Mouse (Mus musculus): Measurements from ENCODE around the gene C330021F23Rik. TPM values are rescaled to one million over a fixed set of nuclear protein-coding genes. Genes with fewer than 3 reads are reported as not detected.

The C330021F23Rik gene
- polyA plus RNA-seq, 1 experiment from 2014 or later, result 0.52 TPM

DNA sequence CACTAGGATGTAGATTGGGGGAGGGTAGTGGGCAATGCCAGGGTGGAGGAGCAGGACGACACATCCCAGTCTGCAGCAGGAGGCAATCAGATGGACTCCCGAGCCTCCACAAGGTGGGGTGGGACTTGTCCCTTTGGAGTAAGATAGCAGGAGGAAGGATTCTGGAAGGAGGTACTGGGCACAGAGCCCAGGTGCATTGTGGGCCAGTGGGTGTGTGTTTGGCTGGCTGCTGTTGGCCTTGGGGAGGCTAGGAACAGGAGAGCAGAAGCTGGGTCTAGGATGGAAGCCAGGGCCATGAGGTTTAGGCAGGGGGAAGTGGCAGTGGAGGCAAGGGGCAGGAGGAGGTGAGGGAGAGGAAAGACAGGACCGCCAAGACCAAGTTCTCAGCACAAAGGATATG, 25.7 kb downstream of the C330021F23Rik start:
- peaks cover 3% of the 10 kb centered on the region; the same call in 1 of the 2 replicates for H3K4me1 ChIP-seq
- no peak overlapping the region for H3K4me2 ChIP-seq
- H3K27ac ChIP-seq (replicated peaks), result no peak overlapping the region
- ATAC-seq (ENCODE audit: low FRiP score), result no peak
- no peaks in the 10 kb centered on the region for H3K27me3 ChIP-seq (replicated peaks)
- no peak overlapping the region for H3K9ac ChIP-seq (replicated peaks)
- H3K4me3 ChIP-seq (replicated peaks), result no peak overlapping the region
- no peaks in the 10 kb centered on the region for H3K9me3 ChIP-seq (replicated peaks)
- WGBS, result 75% methylated on average over 3 of the region's 3 CpGs
- peaks cover 8% of the 10 kb centered on the region for H3K36me3 ChIP-seq

DNA sequence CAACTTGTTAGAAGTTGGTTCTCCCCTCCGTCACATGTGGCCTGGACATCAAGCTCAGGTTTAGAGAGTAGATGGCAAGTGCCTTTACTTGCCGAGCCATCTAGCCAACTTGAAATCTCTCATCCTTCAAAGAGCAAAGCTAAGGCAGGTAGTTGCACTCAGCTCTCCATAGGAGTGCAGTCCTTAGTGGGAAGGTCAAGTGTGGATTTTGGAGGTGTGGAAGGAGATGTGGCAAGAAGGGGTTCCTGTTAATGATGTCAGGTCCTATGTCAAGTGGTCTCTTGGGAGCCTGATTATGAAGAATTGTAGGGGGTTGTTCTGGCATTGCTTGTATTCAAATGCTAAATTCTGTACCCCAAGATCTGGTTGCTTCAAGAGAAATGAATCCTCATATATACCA, 26.7 kb downstream of the C330021F23Rik start:
- 91% methylated on average over 2 of the region's 2 CpGs for WGBS
- no peak overlapping the region for H3K4me3 ChIP-seq (replicated peaks)
- H3K9me3 ChIP-seq (replicated peaks), result no peaks in the 10 kb centered on the region
- ATAC-seq (ENCODE audit: low FRiP score), result no peak
- no peak overlapping the region for H3K9ac ChIP-seq (replicated peaks)
- peaks cover 18% of the 10 kb centered on the region for H3K36me3 ChIP-seq
- H3K4me2 ChIP-seq, result no peak overlapping the region
- no peak overlapping the region for H3K27ac ChIP-seq (replicated peaks)
- H3K4me1 ChIP-seq, result peaks cover 3% of the 10 kb centered on the region; the same call in 1 of the 2 replicates
- no peaks in the 10 kb centered on the region for H3K27me3 ChIP-seq (replicated peaks)

DNA sequence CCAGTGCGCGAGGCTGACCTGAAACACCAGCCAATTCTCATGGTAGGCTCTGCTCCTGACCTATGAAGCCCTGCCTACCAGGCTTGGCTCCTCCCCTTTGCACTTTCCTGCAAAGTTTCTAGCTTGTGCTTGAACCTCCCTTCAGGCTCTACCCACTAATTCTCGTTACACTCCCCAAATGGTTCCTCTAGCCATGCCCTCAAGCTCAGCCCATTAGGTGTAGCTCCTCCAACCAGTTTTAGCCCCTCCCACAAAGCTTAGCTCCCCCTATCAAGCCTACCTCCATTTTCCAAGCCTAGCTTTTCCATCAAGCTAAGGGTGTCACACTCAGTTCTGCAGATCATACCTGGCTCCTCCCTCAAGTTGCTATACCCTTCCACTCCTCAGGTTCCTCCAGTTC, 30.3 kb downstream of the C330021F23Rik start:
- Histone ChIP-seq H3K4me2 (no peak overlapping the region), H3K9ac (replicated peaks) (no peak overlapping the region), H3K9me3 (replicated peaks) (no peaks in the 10 kb centered on the region), H3K27ac (replicated peaks) (no peak overlapping the region), H3K36me3 (peaks cover 51% of the 10 kb centered on the region), H3K27me3 (replicated peaks) (no peaks in the 10 kb centered on the region), H3K4me1 (peaks cover 3% of the 10 kb centered on the region; the same call in 1 of the 2 replicates), H3K4me3 (replicated peaks) (no peak overlapping the region)
- no peak for ATAC-seq (ENCODE audit: low FRiP score)
- 86% methylated on average over 3 of the region's 3 CpGs for WGBS

DNA sequence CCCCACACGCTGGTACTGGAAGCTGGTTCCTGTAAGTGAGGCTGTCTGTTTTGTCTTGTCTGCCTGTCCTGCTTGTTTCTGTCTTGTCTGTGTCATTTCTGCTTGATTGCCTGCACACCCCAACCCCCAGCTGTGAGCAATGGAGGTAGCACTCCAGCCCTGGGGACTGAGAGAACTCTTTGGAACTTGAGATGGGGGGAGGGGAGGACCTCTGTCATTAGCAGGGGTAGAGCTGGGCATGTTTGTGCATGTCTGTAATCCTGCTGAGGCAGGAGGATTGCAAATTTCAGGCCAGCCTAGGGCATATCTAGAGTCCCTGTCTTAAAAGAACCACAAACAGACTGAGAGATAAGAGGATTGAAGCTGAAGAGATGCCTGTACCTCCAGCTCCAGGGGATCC, 31.4 kb downstream of the C330021F23Rik start:
- no peaks in the 10 kb centered on the region for H3K9me3 ChIP-seq (replicated peaks)
- ATAC-seq (ENCODE audit: low FRiP score), result no peak
- WGBS, result 50% methylated on average over 1 of the region's 1 CpGs
- no peak overlapping the region for H3K4me3 ChIP-seq (replicated peaks)
- no peak overlapping the region for H3K4me2 ChIP-seq
- peaks cover 63% of the 10 kb centered on the region for H3K36me3 ChIP-seq
- no peak overlapping the region for H3K9ac ChIP-seq (replicated peaks)
- H3K27ac ChIP-seq (replicated peaks), result no peak overlapping the region
- no peaks in the 10 kb centered on the region for H3K4me1 ChIP-seq
- H3K27me3 ChIP-seq (replicated peaks), result no peaks in the 10 kb centered on the region

DNA sequence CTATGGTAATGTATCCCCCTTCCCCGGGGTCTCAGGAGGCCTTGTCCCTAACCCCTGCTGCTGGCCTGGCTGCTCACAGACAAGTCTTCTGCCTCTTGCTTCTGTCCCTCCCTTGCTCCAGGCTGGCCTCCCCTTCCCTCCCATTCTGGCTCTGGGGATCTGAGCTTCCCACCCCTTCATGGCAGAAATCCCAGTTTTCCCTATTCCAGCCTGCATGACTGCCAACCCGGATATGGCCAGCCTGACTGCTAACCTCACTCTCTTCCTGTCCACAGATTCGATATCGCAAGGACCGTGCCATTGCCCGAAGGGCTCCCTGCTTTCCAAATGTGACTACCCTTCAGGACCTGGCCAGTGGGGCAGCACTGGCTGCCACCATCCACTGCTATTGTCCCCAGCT, 32.6 kb downstream of the C330021F23Rik start:
- Histone ChIP-seq H3K36me3 (peaks cover 73% of the 10 kb centered on the region), H3K27ac (replicated peaks) (no peak overlapping the region), H3K27me3 (replicated peaks) (no peaks in the 10 kb centered on the region), H3K4me2 (no peak overlapping the region), H3K9me3 (replicated peaks) (no peaks in the 10 kb centered on the region), H3K4me1 (no peaks in the 10 kb centered on the region), H3K4me3 (replicated peaks) (no peak overlapping the region), H3K9ac (replicated peaks) (no peak overlapping the region)
- WGBS, result 97% methylated on average over 6 of the region's 6 CpGs
- no peak for ATAC-seq (ENCODE audit: low FRiP score)

DNA sequence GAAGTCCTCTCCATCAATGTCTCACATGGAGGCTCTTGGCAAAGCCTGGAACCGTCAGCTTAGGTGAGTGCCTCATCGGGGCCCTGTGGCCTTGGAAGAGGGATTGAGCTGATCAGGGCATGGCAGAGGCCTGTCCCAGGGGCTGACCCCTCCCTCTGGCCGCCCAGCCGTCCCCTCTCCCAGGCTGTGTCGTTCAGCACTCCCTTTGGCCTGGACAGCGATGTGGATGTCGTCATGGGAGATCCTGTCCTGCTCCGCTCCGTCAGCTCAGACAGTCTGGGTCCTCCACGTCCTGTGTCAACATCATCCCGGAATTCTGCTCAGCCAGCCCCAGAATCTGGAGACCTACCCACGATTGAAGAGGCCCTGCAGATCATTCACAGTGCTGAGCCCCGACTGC, 35.6 kb downstream of the C330021F23Rik start:
- no peaks in the 10 kb centered on the region; the same call in 1 of the 2 replicates for H3K4me1 ChIP-seq
- no peak for ATAC-seq (ENCODE audit: low FRiP score)
- no peak overlapping the region for H3K27ac ChIP-seq (replicated peaks)
- 85% methylated on average over 13 of the region's 13 CpGs for WGBS
- H3K4me3 ChIP-seq (replicated peaks), result no peak overlapping the region
- H3K4me2 ChIP-seq, result no peak overlapping the region
- no peaks in the 10 kb centered on the region for H3K9me3 ChIP-seq (replicated peaks)
- H3K9ac ChIP-seq (replicated peaks), result no peak overlapping the region
- peaks cover 94% of the 10 kb centered on the region for H3K36me3 ChIP-seq
- no peaks in the 10 kb centered on the region for H3K27me3 ChIP-seq (replicated peaks)

DNA sequence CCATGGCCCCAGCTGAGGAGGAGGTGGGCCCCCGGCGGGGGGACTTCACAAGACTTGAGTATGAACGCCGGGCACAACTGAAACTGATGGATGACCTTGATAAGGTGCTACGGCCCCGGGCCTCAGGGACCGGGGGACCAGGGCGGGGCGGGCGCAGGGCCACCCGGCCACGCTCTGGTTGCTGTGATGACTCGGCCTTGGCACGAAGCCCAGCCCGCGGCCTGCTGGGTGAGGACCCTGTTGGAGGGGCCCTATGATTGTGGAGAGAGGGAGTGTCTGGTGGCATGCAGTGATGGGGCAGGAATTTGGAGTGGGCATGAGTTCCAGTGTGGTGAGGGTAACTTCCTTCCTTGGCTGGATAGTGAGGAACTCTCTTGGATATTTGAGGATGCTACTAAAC, 38.8 kb downstream of the C330021F23Rik start:
- Histone ChIP-seq H3K4me1 (no peaks in the 10 kb centered on the region; the same call in 1 of the 2 replicates), H3K27me3 (replicated peaks) (no peaks in the 10 kb centered on the region), H3K4me3 (replicated peaks) (no peak overlapping the region), H3K9ac (replicated peaks) (no peak overlapping the region), H3K9me3 (replicated peaks) (no peaks in the 10 kb centered on the region), H3K27ac (replicated peaks) (no peak overlapping the region), H3K36me3 (peaks cover 96% of the 10 kb centered on the region), H3K4me2 (no peak overlapping the region)
- ATAC-seq (ENCODE audit: low FRiP score), result no peak
- 82% methylated on average over 16 of the region's 16 CpGs for WGBS

DNA sequence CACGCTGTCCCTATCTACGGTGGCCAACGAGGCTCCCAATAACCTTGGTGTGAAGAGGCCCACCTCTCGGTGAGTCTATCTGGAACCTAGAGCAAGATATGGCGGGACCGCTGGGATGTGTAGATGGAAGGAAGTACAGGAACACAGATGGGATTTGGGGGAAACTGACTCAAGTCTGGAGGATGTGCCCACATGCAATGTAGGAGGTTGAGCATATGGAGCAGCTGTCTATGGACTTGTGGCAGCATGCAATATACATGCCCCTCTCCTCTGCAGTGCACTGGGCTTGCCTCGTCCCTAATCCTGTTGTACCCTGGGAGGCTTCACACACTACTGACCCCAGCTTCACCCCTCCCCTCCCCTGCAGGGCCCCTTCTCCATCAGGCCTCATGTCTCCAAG, 40.0 kb downstream of the C330021F23Rik start:
- Histone ChIP-seq H3K9ac (replicated peaks) (no peak overlapping the region), H3K27me3 (replicated peaks) (no peaks in the 10 kb centered on the region), H3K27ac (replicated peaks) (no peak overlapping the region), H3K9me3 (replicated peaks) (no peaks in the 10 kb centered on the region), H3K4me1 (no peaks in the 10 kb centered on the region; the same call in 1 of the 2 replicates), H3K36me3 (peaks cover 93% of the 10 kb centered on the region), H3K4me3 (replicated peaks) (no peak overlapping the region), H3K4me2 (no peak overlapping the region)
- ATAC-seq (ENCODE audit: low FRiP score), result no peak
- 93% methylated on average over 7 of the region's 7 CpGs for WGBS

DNA sequence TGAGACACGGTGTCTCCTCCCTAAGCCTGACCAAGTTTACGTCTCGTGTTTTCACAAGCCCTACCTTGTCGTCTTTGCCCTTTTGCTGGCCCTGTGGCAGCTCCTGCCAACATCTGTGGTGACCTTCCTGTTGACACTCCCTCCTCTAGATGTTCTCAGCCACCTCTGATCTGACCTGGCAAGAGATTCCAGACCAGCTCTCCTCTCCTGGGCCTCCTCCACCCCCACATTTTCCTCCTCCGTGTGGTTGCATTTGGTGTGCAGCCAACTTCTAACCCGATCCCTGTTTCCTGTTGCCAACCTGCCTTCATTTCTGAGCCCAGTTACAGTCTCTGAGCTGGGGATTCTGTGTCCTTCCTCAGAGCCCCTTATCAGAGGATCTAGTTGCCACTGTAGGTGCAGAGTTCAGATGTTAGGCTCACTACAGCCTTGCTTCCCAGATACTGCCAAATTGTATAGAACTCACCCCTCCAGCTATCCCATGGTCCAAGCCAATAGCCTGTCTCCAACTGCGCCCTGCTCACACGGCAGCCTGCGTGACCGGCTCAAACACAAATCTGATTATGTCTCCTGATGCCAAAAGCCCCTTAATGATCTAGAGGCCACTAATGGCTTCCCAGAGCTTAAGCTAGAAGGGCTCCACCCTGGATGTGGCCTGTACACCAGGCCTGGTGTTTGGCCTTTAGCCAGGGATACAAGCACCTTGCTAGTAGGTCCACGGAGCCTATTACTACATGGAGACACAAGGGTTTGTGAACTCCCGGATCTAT, 41.4 kb downstream of the C330021F23Rik start:
- no peak for ATAC-seq (ENCODE audit: low FRiP score)
- no peaks in the 10 kb centered on the region for H3K9me3 ChIP-seq (replicated peaks)
- no peak overlapping the region for H3K4me3 ChIP-seq (replicated peaks)
- H3K9ac ChIP-seq (replicated peaks), result no peak overlapping the region
- no peaks in the 10 kb centered on the region for H3K27me3 ChIP-seq (replicated peaks)
- no peak overlapping the region for H3K4me2 ChIP-seq
- no peak overlapping the region for H3K27ac ChIP-seq (replicated peaks)
- peaks cover 93% of the 10 kb centered on the region for H3K36me3 ChIP-seq
- no peaks in the 10 kb centered on the region; the same call in 1 of the 2 replicates for H3K4me1 ChIP-seq
- 88% methylated on average over 12 of the region's 12 CpGs for WGBS

DNA sequence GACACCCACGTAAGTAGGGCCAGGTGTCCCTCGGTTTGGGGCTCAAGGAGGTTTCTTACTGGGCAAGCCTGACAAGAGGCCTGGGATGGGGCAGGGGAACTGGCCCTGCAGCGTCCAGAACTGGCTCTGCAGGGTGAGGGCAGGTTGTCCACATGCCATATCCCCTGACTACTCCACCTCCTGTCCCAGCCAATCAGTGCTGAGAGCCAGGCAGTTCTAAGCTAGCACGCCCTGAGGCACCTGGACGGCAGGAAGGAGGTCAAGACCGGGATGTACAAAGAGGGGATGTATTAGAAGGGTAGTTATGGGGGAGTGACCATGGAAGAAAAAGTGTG, 42.0 kb downstream of the C330021F23Rik start:
- ATAC-seq (ENCODE audit: low FRiP score), result no peak
- no peak overlapping the region for H3K4me2 ChIP-seq
- H3K9me3 ChIP-seq (replicated peaks), result no peaks in the 10 kb centered on the region
- H3K4me3 ChIP-seq (replicated peaks), result no peak overlapping the region
- H3K4me1 ChIP-seq, result no peaks in the 10 kb centered on the region; the same call in 1 of the 2 replicates
- H3K27me3 ChIP-seq (replicated peaks), result no peaks in the 10 kb centered on the region
- WGBS, result 93% methylated on average over 6 of the region's 6 CpGs
- H3K36me3 ChIP-seq, result peaks cover 93% of the 10 kb centered on the region
- H3K27ac ChIP-seq (replicated peaks), result no peak overlapping the region
- H3K9ac ChIP-seq (replicated peaks), result no peak overlapping the region

DNA sequence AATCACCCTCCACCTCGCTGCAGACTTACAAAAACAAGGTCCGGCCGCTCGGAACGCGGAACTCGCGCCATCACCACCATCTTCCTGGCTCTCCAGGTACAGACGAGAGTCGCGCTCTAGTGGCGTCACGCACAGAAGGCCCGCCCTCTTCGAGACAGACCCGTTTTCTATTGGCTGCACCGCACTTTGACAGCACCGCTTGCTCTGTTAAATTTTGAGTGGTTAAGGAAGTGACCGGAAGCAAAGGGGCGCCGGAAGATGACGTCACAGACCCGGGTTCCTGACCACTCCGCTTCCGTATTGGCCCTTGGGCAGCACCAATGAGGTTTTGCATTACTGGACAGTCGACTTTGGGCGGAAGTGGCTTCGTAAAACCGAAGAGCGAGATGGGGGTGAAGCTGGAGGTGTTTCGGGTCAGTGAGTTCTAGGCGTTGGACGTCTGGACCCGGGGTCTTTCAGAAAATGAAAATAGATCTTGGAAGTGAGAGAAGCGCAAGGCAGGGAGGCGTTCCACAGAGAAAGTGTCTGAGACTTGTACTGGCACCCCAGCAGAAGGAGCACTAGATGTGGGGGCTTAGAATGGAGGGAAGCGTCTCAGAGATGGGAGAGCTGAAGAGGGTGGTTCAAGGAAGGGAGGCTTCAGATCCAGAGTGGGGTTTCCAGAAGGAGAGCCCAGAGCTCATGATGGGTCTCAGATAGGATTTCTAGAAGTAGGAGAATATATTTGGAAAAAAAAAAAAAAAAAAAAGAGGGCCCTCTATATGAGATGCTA, 53.6 kb downstream of the C330021F23Rik start, which contains the start of the genes Xab2 and Pet100:
Xab2 (minus strand) TSS at position 118 of the 772 bp plus-strand sequence.
Pet100 (plus strand) TSS at position 350 of the 772 bp plus-strand sequence.
- WGBS, result under 1% methylated on average over 37 of the region's 37 CpGs
- ATAC-seq (ENCODE audit: low FRiP score), result peak; percentile 97
- Histone ChIP-seq H3K4me2 (peak within 1 kb of the TSS; percentile 89), H3K9ac (replicated peaks) (peak within 1 kb of the TSS; percentile 80), H3K27ac (replicated peaks) (0 out of 2 replicates have a peak within 1 kb of the TSS, but pooled peaks have one; percentile 48), H3K4me3 (replicated peaks) (peak within 1 kb of the TSS; percentile 79), H3K4me1 (peaks cover 28% of the 10 kb centered on the region), H3K27me3 (replicated peaks) (no peaks in the 10 kb centered on the region), H3K36me3 (peaks cover 20% of the 10 kb centered on the region), H3K9me3 (replicated peaks) (no peaks in the 10 kb centered on the region)

DNA sequence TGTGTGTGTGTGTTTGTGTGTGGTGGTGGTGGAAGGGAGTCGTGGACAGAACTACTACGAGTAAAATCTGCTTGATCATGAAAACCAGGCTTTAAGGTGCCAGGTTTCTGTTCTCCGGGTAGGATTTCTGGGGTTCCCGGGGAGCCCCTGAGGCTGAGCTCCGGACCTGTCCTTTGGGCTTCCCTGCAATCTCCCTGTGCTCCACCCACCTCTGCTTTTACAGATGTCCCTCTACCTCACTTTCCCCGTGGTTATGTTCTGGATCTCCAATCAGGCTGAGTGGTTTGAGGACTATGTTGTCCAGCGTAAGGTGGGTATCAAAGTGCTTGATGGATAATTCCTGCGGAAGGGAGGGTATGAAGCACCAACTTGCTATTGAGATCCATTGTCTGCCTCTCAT, 54.3 kb downstream of the C330021F23Rik start:
- H3K9ac ChIP-seq (replicated peaks), result peak overlapping the region; percentile 73
- no peak overlapping the region for H3K27ac ChIP-seq (replicated peaks)
- WGBS, result 70% methylated on average over 8 of the region's 8 CpGs
- peak overlapping the region; percentile 79 for H3K4me3 ChIP-seq (replicated peaks)
- peaks cover 14% of the 10 kb centered on the region for H3K36me3 ChIP-seq
- ATAC-seq (ENCODE audit: low FRiP score), result no peak
- no peaks in the 10 kb centered on the region for H3K9me3 ChIP-seq (replicated peaks)
- H3K4me2 ChIP-seq, result peak overlapping the region; percentile 85
- H3K4me1 ChIP-seq, result peaks cover 28% of the 10 kb centered on the region
- no peaks in the 10 kb centered on the region for H3K27me3 ChIP-seq (replicated peaks)

Measured in neural tube, embryonic 15.5 days (tissue).